Mouse (Mus musculus) naive thymus-derived CD4-positive, alpha-beta T cell, adult 2 months (primary cell): ENCODE results near the gene Sgpp2.

Experiments
- DNase-seq: peaks from one replicate; pipeline ENCODE4 v3.0.0-alpha.2; 2011; ENCODE audit warnings: low read depth

Gene Sgpp2

DNA sequence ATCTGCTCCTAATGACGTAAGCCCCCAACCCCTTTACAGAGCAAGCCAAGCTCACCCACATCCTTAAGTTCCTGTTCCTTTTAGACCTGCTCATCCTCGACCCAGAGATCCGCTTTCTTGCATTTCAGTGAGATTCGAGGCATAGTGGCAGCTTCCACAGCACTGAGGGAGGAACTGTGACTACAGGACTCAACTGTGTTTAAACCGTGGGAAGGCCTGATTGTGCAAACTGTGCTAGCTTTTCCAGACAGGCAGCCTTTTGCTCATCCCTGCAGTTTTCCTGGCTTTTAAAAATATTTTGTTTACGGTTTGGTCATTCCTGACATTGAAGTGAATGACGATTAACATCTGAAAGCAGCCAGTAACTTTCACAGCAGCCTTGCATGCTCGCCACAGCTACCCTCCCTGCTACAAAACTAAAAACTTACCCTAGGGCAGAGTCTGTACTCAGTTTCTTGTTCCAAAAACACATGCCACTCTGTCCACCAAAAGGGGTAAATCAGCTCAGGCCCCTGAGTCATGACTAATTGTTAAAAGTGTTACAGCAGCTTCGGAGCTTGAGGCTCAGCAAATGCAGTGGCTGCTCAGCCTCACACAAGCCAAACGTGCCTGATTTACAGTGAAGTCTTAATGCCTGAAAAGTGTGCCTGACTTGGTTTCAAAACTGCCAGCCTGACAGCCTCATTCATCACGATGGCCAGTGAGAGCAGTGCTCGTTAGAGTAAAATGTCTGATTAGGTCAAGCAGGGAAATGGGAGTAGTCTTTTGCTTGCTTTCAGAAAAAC, 141.1 kb downstream of the Sgpp2 start:
- DNase-seq = no peak

DNA sequence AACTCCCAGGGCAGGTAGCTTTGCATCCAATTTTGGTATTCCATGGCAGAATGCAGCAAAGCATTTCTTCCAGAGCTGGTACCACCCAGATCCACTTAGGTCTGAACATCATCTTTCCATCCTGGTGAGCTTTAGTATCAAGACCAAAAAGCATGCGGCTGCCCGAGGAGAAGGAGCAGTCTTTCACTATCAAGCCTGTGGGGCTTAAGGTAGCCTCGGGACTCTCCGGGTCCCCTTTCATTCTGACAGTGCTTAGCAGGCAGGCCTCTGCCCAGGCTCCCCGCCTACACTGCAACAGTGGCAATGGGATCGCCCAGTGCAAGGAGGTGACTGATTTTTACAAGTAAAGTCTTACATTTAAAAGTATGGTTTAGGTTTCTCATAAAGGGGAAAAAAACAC, 142.4 kb downstream of the Sgpp2 start:
- DNase-seq = no peak

DNA sequence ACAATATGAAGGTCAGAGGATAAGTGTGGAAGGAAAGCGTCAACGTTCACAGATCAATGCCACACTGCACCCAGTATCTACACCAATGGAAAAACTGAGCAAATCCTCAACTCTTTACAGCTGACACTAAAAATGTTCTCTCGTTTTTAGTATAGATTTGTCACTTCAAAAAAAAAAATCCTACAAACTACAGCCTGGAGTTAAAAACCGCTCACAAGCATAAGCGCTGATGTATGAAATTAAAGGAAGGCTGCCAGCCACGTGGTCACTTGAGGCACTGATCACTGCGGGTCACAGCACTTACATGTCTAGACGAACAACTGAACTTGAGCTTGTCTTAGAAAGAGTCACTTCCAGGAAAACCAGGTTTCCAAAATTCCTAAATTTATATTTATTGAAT, 143.7 kb downstream of the Sgpp2 start:
- DNase-seq = no peak

DNA sequence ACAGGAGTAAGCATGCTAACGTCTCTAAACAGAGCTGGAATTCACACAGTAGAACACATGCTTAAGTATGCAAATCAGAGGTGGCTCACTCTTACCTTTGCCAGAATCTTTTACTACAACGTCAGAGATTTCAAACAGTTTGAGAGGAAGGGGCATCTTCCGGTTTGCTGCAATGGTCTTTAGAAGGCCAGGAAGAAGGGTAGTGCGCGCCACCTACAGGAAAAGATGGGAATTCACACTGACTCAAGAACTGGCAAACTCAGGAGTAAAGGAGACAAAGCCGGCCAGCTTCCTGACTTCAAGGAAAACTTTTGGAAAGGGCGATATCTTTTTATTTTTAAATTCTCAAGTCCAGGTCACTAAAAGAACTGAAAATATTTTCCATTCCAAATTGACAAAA, 144.5 kb downstream of the Sgpp2 start:
- peak; percentile 34 for DNase-seq
